Comparison of ENCODE assay signal across 13 mouse cellular contexts in the genomic region with DNA sequence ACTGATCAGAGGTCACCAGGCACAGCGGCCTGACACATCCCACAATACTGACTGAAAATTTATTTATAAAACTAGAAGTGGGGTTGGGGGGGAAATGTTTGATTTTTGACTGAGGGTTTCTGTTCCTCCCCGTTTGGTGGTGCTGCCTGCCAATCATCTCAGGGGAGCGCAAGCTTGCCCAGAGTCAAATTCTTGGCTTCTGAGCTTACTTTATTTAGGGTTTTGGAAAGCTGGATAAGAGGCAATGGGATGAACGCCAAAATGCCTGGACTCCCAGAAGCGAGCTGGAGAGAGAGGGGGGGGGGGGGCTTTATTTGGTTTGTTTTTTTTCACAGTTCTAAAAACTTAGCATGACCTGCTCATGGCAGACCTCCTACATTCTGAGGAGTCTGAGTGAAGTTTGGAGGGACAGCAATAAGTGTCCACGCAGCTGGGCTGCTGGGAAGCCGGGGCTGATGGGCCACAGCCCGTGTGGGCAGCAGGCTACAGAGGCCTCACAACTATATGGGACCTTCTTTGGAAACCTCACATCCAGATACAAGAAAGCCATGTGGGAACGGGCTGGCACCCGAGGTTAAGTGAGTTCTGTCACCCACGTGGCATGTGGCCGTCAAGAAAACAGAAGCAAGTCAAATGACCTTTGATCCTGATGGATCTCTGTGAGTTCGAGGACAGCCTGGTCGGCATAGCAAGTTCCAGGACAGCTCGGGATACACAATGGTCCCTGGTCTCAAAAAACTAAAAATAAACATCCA. TPM values are rescaled to one million over a fixed set of nuclear protein-coding genes. Genes with fewer than 3 reads are reported as not detected.
DNase-seq lines count a peak whose midpoint lies in the region; ATAC-seq and TF ChIP-seq lines count a peak whose summit lies in the region.
"Had no signal": no experiment of that assay in that cellular context is flagged by ENCODE, and none has a peak within 500 bp of the region (broad histone marks: within the 10 kb centered on the region; RNA-seq: fewer than 3 reads in every experiment).

No protein-coding gene starts in this region.

- 71% methylated on average over 15 of the region's 15 CpGs for WGBS in kidney, embryonic 15.5 days
- WGBS in stomach, embryonic 14.5 days, result 57% methylated on average over 15 of the region's 15 CpGs
- 51% methylated on average over 15 of the region's 15 CpGs for WGBS in stomach, postnatal 0 days

- no peak for TF ChIP-seq EP300 in stomach, postnatal 0 days (optimal IDR thresholded peaks at IDR 0.05)

- DNase-seq in kidney, adult 18-20 months, result no peak
- DNase-seq in stomach, postnatal 0 days (ENCODE audit: low spot score), result no peak
- DNase-seq in heart, postnatal 4 days, result peak; percentile 66
- DNase-seq in layer of hippocampus, postnatal 14 days (ENCODE audit: low spot score in 2 of 2), result no peak
- DNase-seq in retina, postnatal 1 day, result no peak
- DNase-seq: cerebellum, adult 9-11 months; forebrain, postnatal 0 days had no signal

- 0 out of 2 replicates have a peak overlapping the region, but pooled peaks have one; percentile 45 for H3K27ac ChIP-seq in kidney, embryonic 15.5 days
- no peak overlapping the region for H3K27ac ChIP-seq in stomach, embryonic 14.5 days (ENCODE audit: low read length)
- H3K27ac ChIP-seq in stomach, postnatal 0 days (replicated peaks), result no peak overlapping the region

- H3K27me3 ChIP-seq in kidney, embryonic 15.5 days, result no peaks in the 10 kb centered on the region
- H3K27me3 ChIP-seq in stomach, embryonic 14.5 days (ENCODE audit: control insufficient read depth, insufficient read depth, low read length), result no peaks in the 10 kb centered on the region
- H3K27me3 ChIP-seq in stomach, postnatal 0 days (ENCODE audit: control insufficient read depth, insufficient read depth, low read length), result no peaks in the 10 kb centered on the region
- H3K27me3 ChIP-seq: CH12.LX had no signal

- peaks cover 10% of the 10 kb centered on the region; the same call in 1 of the 2 replicates for H3K4me1 ChIP-seq in kidney, embryonic 15.5 days
- H3K4me1 ChIP-seq in stomach, embryonic 14.5 days (ENCODE audit: control insufficient read depth, insufficient read depth, low read length), result peaks cover 4% of the 10 kb centered on the region; the same call in 1 of the 2 replicates
- H3K4me1 ChIP-seq in stomach, postnatal 0 days (replicated peaks; ENCODE audit: control insufficient read depth, insufficient read depth), result no peaks in the 10 kb centered on the region

- H3K36me3 ChIP-seq in kidney, embryonic 15.5 days, result peaks cover 5% of the 10 kb centered on the region
- H3K36me3 ChIP-seq in stomach, embryonic 14.5 days (ENCODE audit: control insufficient read depth, insufficient read depth, low read length), result no peaks in the 10 kb centered on the region; the same call in 1 of the 2 replicates
- H3K36me3 ChIP-seq in stomach, postnatal 0 days (ENCODE audit: control insufficient read depth, insufficient read depth, low read length), result no peaks in the 10 kb centered on the region; the same call in 1 of the 2 replicates

- TF ChIP-seq CTCF in stomach, postnatal 0 days (IDR thresholded peaks at IDR 0.05; ENCODE audit: low read depth), result no peak

- no peak for ATAC-seq in kidney, embryonic 15.5 days (replicated peaks; ENCODE audit: low FRiP score)
- 0 out of 2 replicates have a peak, but pooled peaks have one; percentile 38 for ATAC-seq in stomach, embryonic 14.5 days (ENCODE audit: insufficient number of reproducible peaks, insufficient read depth, low FRiP score, low read depth)
- ATAC-seq in stomach, postnatal 0 days (ENCODE audit: low FRiP score, low TSS enrichment), result no peak
- ATAC-seq: forebrain, postnatal 0 days had no signal

- H3K9me3 ChIP-seq in kidney, embryonic 15.5 days (replicated peaks), result no peaks in the 10 kb centered on the region
- H3K9me3 ChIP-seq in stomach, embryonic 14.5 days (ENCODE audit: control insufficient read depth, low read depth, low read length), result no peaks in the 10 kb centered on the region
- H3K9me3 ChIP-seq in stomach, postnatal 0 days (ENCODE audit: control insufficient read depth, low read length), result no peaks in the 10 kb centered on the region

- H3K4me2 ChIP-seq in kidney, embryonic 15.5 days, result no peak overlapping the region
- H3K4me2 ChIP-seq in stomach, embryonic 14.5 days (replicated peaks; ENCODE audit: low read depth, low read length), result no peak overlapping the region
- no peak overlapping the region for H3K4me2 ChIP-seq in stomach, postnatal 0 days (replicated peaks; ENCODE audit: low read depth)

- no peak overlapping the region for H3K4me3 ChIP-seq in kidney, embryonic 15.5 days (replicated peaks)
- no peak overlapping the region for H3K4me3 ChIP-seq in stomach, embryonic 14.5 days (ENCODE audit: low read depth, low read length)
- H3K4me3 ChIP-seq in stomach, postnatal 0 days (ENCODE audit: low read depth, low read length), result no peak overlapping the region
- H3K4me3 ChIP-seq: myocyte had no signal

- no peak overlapping the region for H3K9ac ChIP-seq in kidney, embryonic 15.5 days
- no peak overlapping the region for H3K9ac ChIP-seq in stomach, embryonic 14.5 days (replicated peaks; ENCODE audit: low read depth, low read length)
- no peak overlapping the region for H3K9ac ChIP-seq in stomach, postnatal 0 days (ENCODE audit: low read length)
- H3K9ac ChIP-seq: forebrain, postnatal 0 days had no signal

RNA-seq across cellular contexts. Expression of gene Mrgprh, which starts 11.4 kb away (rescaled TPM):
- not detected in 2 replicates for polyA plus RNA-seq in kidney, embryonic 15.5 days (2015; fragmentation: Nextera tagmentation; extraction: Ambion mirVana)
- polyA plus RNA-seq in stomach, embryonic 14.5 days (2014; fragmentation: Nextera tagmentation; extraction: Ambion mirVana), result not detected in 2 replicates
- polyA plus RNA-seq in stomach, postnatal 0 days (2015; fragmentation: Nextera tagmentation; extraction: Ambion mirVana), result not detected in 2 replicates
- under 1 TPM; 0.36 to 0.95 TPM for total RNA-seq in heart, postnatal 4 days (2021)
- not detected for total RNA-seq in layer of hippocampus, postnatal 14 days (2021)
- total RNA-seq: CH12.LX; forebrain, postnatal 0 days had no signal
- polyA plus RNA-seq: forebrain, postnatal 0 days; kidney, embryonic 14.5 days; myocyte; spleen, adult 2 months had no signal

RNA-seq across cellular contexts. Expression of gene Mas1, which starts 19.3 kb away (rescaled TPM):
- polyA plus RNA-seq in kidney, embryonic 15.5 days (2015; fragmentation: Nextera tagmentation; extraction: Ambion mirVana), result 0.77 and 1.0 TPM in 2 replicates
- polyA plus RNA-seq in stomach, embryonic 14.5 days (2014; fragmentation: Nextera tagmentation; extraction: Ambion mirVana), result 1.7 and 2.0 TPM in 2 replicates
- 0.12 and 0.21 TPM in 2 replicates for polyA plus RNA-seq in stomach, postnatal 0 days (2015; fragmentation: Nextera tagmentation; extraction: Ambion mirVana)
- total RNA-seq in heart, postnatal 4 days (2021), result under 1 TPM; 0.34 to 0.41 TPM
- 10 to 100 TPM; 41.6 to 52.1 TPM for total RNA-seq in layer of hippocampus, postnatal 14 days (2021)
- total RNA-seq: CH12.LX had no signal
- polyA plus RNA-seq: spleen, adult 2 months had no signal

RNA-seq across cellular contexts. Expression of gene Pnldc1, which starts 22.8 kb away (rescaled TPM):
- 1.5 and 2.5 TPM in 2 replicates for polyA plus RNA-seq in kidney, embryonic 15.5 days (2015; fragmentation: Nextera tagmentation; extraction: Ambion mirVana)
- polyA plus RNA-seq in stomach, embryonic 14.5 days (2014; fragmentation: Nextera tagmentation; extraction: Ambion mirVana), result 1.5 and 2.9 TPM in 2 replicates
- 0.45 and 0.63 TPM in 2 replicates for polyA plus RNA-seq in stomach, postnatal 0 days (2015; fragmentation: Nextera tagmentation; extraction: Ambion mirVana)
- 1 to 10 TPM; 1.5 to 1.8 TPM for total RNA-seq in heart, postnatal 4 days (2021)
- total RNA-seq in layer of hippocampus, postnatal 14 days (2021), result 1 to 10 TPM; 1.6 to 2.4 TPM

RNA-seq across cellular contexts. Expression of gene Tcp1, which starts 28.3 kb away (rescaled TPM):
- polyA plus RNA-seq in kidney, embryonic 15.5 days (2015; fragmentation: Nextera tagmentation; extraction: Ambion mirVana), result 424 and 439 TPM in 2 replicates
- 444 and 478 TPM in 2 replicates for polyA plus RNA-seq in stomach, embryonic 14.5 days (2014; fragmentation: Nextera tagmentation; extraction: Ambion mirVana)
- polyA plus RNA-seq in stomach, postnatal 0 days (2015; fragmentation: Nextera tagmentation; extraction: Ambion mirVana), result 225 and 240 TPM in 2 replicates
- 100 to 1,000 TPM; 292 to 296 TPM for total RNA-seq in heart, postnatal 4 days (2021)
- 100 to 1,000 TPM; 185 to 193 TPM for total RNA-seq in layer of hippocampus, postnatal 14 days (2021)

RNA-seq across cellular contexts. Expression of gene Mrpl18, which starts 28.9 kb away (rescaled TPM):
- 162 and 182 TPM in 2 replicates for polyA plus RNA-seq in kidney, embryonic 15.5 days (2015; fragmentation: Nextera tagmentation; extraction: Ambion mirVana)
- polyA plus RNA-seq in stomach, embryonic 14.5 days (2014; fragmentation: Nextera tagmentation; extraction: Ambion mirVana), result 140 and 152 TPM in 2 replicates
- polyA plus RNA-seq in stomach, postnatal 0 days (2015; fragmentation: Nextera tagmentation; extraction: Ambion mirVana), result 93.7 and 101 TPM in 2 replicates
- total RNA-seq in heart, postnatal 4 days (2021), result 100 to 1,000 TPM; 162 to 168 TPM
- total RNA-seq in layer of hippocampus, postnatal 14 days (2021), result 10 to 100 TPM; 48.8 to 56.4 TPM
